ENCODE assay signal across 13 mouse cellular contexts in the genomic region with DNA sequence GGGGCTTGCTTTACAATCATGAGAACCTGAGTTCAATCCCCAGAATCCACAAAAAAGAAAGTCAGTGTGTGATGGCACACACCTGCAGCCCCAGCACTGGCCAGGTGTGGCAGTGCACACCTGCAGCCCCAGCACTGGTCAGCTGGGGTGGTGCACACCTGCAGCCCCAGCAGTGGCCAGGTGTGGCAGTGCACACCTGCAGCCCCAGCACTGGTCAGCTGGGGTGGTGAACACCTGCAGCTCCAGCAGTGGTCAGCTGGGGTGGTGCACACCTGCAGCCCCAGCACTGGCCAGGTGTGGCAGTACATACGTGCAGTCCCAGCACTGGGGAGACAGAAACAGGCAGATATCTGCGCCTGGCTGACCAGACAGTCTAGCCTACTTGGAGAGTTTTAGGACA. TPM values are rescaled to one million over a fixed set of nuclear protein-coding genes. Genes with fewer than 3 reads are reported as not detected.
DNase-seq lines count a peak whose midpoint lies in the region; ATAC-seq and TF ChIP-seq lines count a peak whose summit lies in the region.
"Had no signal": no experiment of that assay in that cellular context is flagged by ENCODE, and none has a peak within 500 bp of the region (broad histone marks: within the 10 kb centered on the region; RNA-seq: fewer than 3 reads in every experiment).

No protein-coding gene starts in this region.

- no peak overlapping the region for H3K9ac ChIP-seq in ES-Bruce4 (ENCODE audit: low read depth, poor library complexity, severe bottlenecking)
- H3K9ac ChIP-seq: forebrain, embryonic 12.5 days had no signal

- TF ChIP-seq CTCF in layer of hippocampus, adult 2 months (conservative IDR thresholded peaks at IDR 0.05) = peak; percentile 32
- TF ChIP-seq CTCF in ES-Bruce4 (IDR thresholded peaks at IDR 0.05; ENCODE audit: low read depth, low read length) = peak; percentile 71

- no peak for TF ChIP-seq POLR2A in ES-Bruce4 (IDR thresholded peaks at IDR 0.05; ENCODE audit: insufficient read depth, low read length)

- no peak for DNase-seq in layer of hippocampus, adult 2 months (ENCODE audit: low spot score in 2 of 2)
- DNase-seq in layer of hippocampus, postnatal 25 days (ENCODE audit: extremely low spot score in 1 of 2, low spot score in 1 of 2) = no peak
- peak; percentile 8 to 18 for DNase-seq in kidney, adult 8-10 months
- DNase-seq in lung, postnatal 36 days = peak; percentile 7
- DNase-seq in spleen, postnatal 36 days (ENCODE audit: low spot score in 2 of 2) = no peak
- no peak for DNase-seq in left cerebral cortex, adult 9 months (ENCODE audit: low spot score in 2 of 2)
- DNase-seq: cerebellum, adult 11-12 months; gastrocnemius, postnatal 36 days; right cerebral cortex, postnatal 4 days had no signal

- no peak for ATAC-seq in megakaryocyte, adult 5-6 weeks (ENCODE audit: poor library complexity, severe bottlenecking)

- no peaks in the 10 kb centered on the region for H3K27me3 ChIP-seq in ES-Bruce4 (ENCODE audit: control insufficient read depth, insufficient read depth, low read length, poor library complexity, severe bottlenecking)
- H3K27me3 ChIP-seq: forebrain, embryonic 12.5 days had no signal

- no peaks in the 10 kb centered on the region for H3K4me1 ChIP-seq in ES-Bruce4 (ENCODE audit: control insufficient read depth, insufficient read depth, low read length)

- H3K27ac ChIP-seq in layer of hippocampus, adult 2 months = no peak overlapping the region
- H3K27ac ChIP-seq in ES-Bruce4 (ENCODE audit: insufficient read depth, low read length) = no peak overlapping the region
- H3K27ac ChIP-seq: embryonic facial prominence, embryonic 10.5 days; forebrain, embryonic 12.5 days had no signal

- H3K9me3 ChIP-seq in ES-Bruce4 (replicated peaks; ENCODE audit: control insufficient read depth, insufficient read depth, low read length, poor library complexity, severe bottlenecking) = no peaks in the 10 kb centered on the region; the same call in 1 of the 2 replicates
- H3K9me3 ChIP-seq: embryonic facial prominence, embryonic 10.5 days; forebrain, embryonic 12.5 days had no signal

- H3K4me3 ChIP-seq in layer of hippocampus, adult 2 months = no peak overlapping the region
- H3K4me3 ChIP-seq in ES-Bruce4 (ENCODE audit: low read depth, low read length) = no peak overlapping the region
- H3K4me3 ChIP-seq: embryonic facial prominence, embryonic 10.5 days; forebrain, embryonic 12.5 days had no signal

- H3K36me3 ChIP-seq in ES-Bruce4 (ENCODE audit: control insufficient read depth, insufficient read depth, low read length, poor library complexity, severe bottlenecking) = no peaks in the 10 kb centered on the region
- H3K36me3 ChIP-seq: embryonic facial prominence, embryonic 10.5 days; forebrain, embryonic 12.5 days had no signal

- TF ChIP-seq EP300 in ES-Bruce4 (IDR thresholded peaks at IDR 0.05; ENCODE audit: insufficient read depth, low read depth, low read length) = no peak

RNA-seq across cellular contexts. Expression of a gene that starts 32.8 kb away (rescaled TPM):
- 10 to 100 TPM; 81.2 to 87.4 TPM for total RNA-seq in layer of hippocampus, adult 2 months (2021)
- 10 to 100 TPM; 87.9 to 95.4 TPM for total RNA-seq in layer of hippocampus, postnatal 25 days (2021)
- 0.06 and 0.10 TPM in 2 replicates for polyA plus RNA-seq in ES-Bruce4 (2011; ENCODE audit: insufficient read depth, insufficient read length, low read depth, missing spikeins)
- total RNA-seq in megakaryocyte, adult 5-6 weeks (2015) = not detected in 2 replicates
- not detected in 2 replicates for total RNA-seq in megakaryocyte, adult 5-6 weeks (2017)

Comparison
In these comparisons a context has a peak if more than half of its experiments do, and no peak if none do; other contexts are left out.
1. DNase-seq: peak in kidney, adult 8-10 months (2 of 2) and lung, postnatal 36 days (single experiment); none in layer of hippocampus, adult 2 months (0 of 2), layer of hippocampus, postnatal 25 days (0 of 2), spleen, postnatal 36 days (0 of 2) and left cerebral cortex, adult 9 months (0 of 2).
2. RNA of a gene that starts 32.8 kb away (total RNA-seq): 87.9 to 95.4 TPM in layer of hippocampus, postnatal 25 days and 81.2 to 87.4 TPM in layer of hippocampus, adult 2 months; not detected in megakaryocyte, adult 5-6 weeks; every median in the first group is over 10 times any median in the second.